Comparison of ENCODE assay signal across 8 mouse cellular contexts in the genomic region with DNA sequence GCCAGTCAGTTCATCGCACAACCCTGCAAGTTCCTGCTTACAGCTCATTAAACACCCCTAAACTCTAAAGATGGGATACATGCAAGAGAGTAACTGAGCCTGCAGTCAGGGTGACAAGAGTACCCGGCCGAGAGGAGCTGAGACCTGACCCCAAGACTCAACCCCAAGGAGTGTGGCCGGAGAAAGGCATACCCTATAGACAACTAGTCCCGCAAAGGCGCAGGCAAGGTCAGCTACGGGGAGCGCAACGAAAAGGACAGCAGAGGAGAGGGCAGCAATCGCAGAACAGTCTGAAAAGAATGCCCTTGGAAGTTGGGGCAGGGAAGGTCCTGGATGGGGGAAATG. TPM values are rescaled to one million over a fixed set of nuclear protein-coding genes. Genes with fewer than 3 reads are reported as not detected.
DNase-seq lines count a peak whose midpoint lies in the region; ATAC-seq lines count a peak whose summit lies in the region.

No protein-coding gene starts in this region.

- no peak for ATAC-seq in kidney, embryonic 15.5 days (replicated peaks; ENCODE audit: low FRiP score)
- no peak for ATAC-seq in embryonic facial prominence, embryonic 13.5 days (ENCODE audit: insufficient number of reproducible peaks, insufficient read depth, low FRiP score, low TSS enrichment, low read depth)
- ATAC-seq in hindbrain, embryonic 16.5 days, result no peak; the same call in 1 of the 2 replicates
- no peak; the same call in 1 of the 2 replicates for ATAC-seq in midbrain, embryonic 14.5 days (ENCODE audit: low FRiP score, low TSS enrichment)

- no peaks in the 10 kb centered on the region; the same call in 1 of the 2 replicates for H3K27me3 ChIP-seq in kidney, embryonic 15.5 days
- peaks cover 4% of the 10 kb centered on the region; the same call in 1 of the 2 replicates for H3K27me3 ChIP-seq in embryonic facial prominence, embryonic 13.5 days
- no peaks in the 10 kb centered on the region for H3K27me3 ChIP-seq in hindbrain, embryonic 16.5 days (replicated peaks; ENCODE audit: control insufficient read depth, insufficient read depth, low read length)
- no peaks in the 10 kb centered on the region; the same call in 1 of the 2 replicates for H3K27me3 ChIP-seq in midbrain, embryonic 14.5 days (ENCODE audit: control insufficient read depth, insufficient read depth, low read length)

- no peaks in the 10 kb centered on the region for H3K36me3 ChIP-seq in kidney, embryonic 15.5 days
- no peaks in the 10 kb centered on the region for H3K36me3 ChIP-seq in embryonic facial prominence, embryonic 13.5 days
- no peaks in the 10 kb centered on the region for H3K36me3 ChIP-seq in hindbrain, embryonic 16.5 days (ENCODE audit: control insufficient read depth, insufficient read depth, low read length)
- no peaks in the 10 kb centered on the region for H3K36me3 ChIP-seq in midbrain, embryonic 14.5 days (ENCODE audit: control insufficient read depth, insufficient read depth, low read length)

- H3K4me2 ChIP-seq in kidney, embryonic 15.5 days, result peak overlapping the region; percentile 81
- peak overlapping the region; percentile 70 for H3K4me2 ChIP-seq in embryonic facial prominence, embryonic 13.5 days
- peak overlapping the region; percentile 76 for H3K4me2 ChIP-seq in hindbrain, embryonic 16.5 days (ENCODE audit: low read length)
- H3K4me2 ChIP-seq in midbrain, embryonic 14.5 days (ENCODE audit: low read length), result peak overlapping the region; percentile 97

- WGBS in kidney, embryonic 15.5 days, result under 1% methylated on average over 10 of the region's 10 CpGs
- 0% methylated on average over 10 of the region's 10 CpGs for WGBS in embryonic facial prominence, embryonic 13.5 days
- WGBS in hindbrain, embryonic 16.5 days, result 2% methylated on average over 10 of the region's 10 CpGs
- under 1% methylated on average over 10 of the region's 10 CpGs for WGBS in midbrain, embryonic 14.5 days

- DNase-seq in kidney, adult 11 months, result no peak
- DNase-seq in ES-CJ7 (ENCODE audit: low read depth, low spot score), result peak; percentile 13
- DNase-seq in midbrain, embryonic 14.5 days, result no peak
- no peak for DNase-seq in testis, postnatal 14 days (ENCODE audit: low spot score)
- no peak for DNase-seq in adrenal gland, adult 2 months

- no peaks in the 10 kb centered on the region for H3K9me3 ChIP-seq in kidney, embryonic 15.5 days (replicated peaks)
- no peaks in the 10 kb centered on the region for H3K9me3 ChIP-seq in embryonic facial prominence, embryonic 13.5 days
- H3K9me3 ChIP-seq in hindbrain, embryonic 16.5 days (ENCODE audit: control insufficient read depth, low read length), result no peaks in the 10 kb centered on the region
- H3K9me3 ChIP-seq in midbrain, embryonic 14.5 days (ENCODE audit: control insufficient read depth, low read length), result no peaks in the 10 kb centered on the region

- H3K4me3 ChIP-seq in kidney, embryonic 15.5 days (replicated peaks), result peak overlapping the region; percentile 73
- peak overlapping the region; percentile 97 for H3K4me3 ChIP-seq in embryonic facial prominence, embryonic 13.5 days
- H3K4me3 ChIP-seq in hindbrain, embryonic 16.5 days (ENCODE audit: low read length), result peak overlapping the region; percentile 97
- H3K4me3 ChIP-seq in midbrain, embryonic 14.5 days (replicated peaks; ENCODE audit: low read depth, low read length), result peak overlapping the region; percentile 95

- peak overlapping the region; percentile 92 for H3K9ac ChIP-seq in kidney, embryonic 15.5 days
- peak overlapping the region; percentile 97 for H3K9ac ChIP-seq in embryonic facial prominence, embryonic 13.5 days
- peak overlapping the region; percentile 92 for H3K9ac ChIP-seq in hindbrain, embryonic 16.5 days (ENCODE audit: low read depth, low read length)
- peak overlapping the region; percentile 92 for H3K9ac ChIP-seq in midbrain, embryonic 14.5 days (replicated peaks; ENCODE audit: low read length)

- H3K4me1 ChIP-seq in kidney, embryonic 15.5 days, result peaks cover 39% of the 10 kb centered on the region
- H3K4me1 ChIP-seq in embryonic facial prominence, embryonic 13.5 days, result peaks cover 47% of the 10 kb centered on the region
- peaks cover 28% of the 10 kb centered on the region for H3K4me1 ChIP-seq in hindbrain, embryonic 16.5 days (ENCODE audit: control insufficient read depth, insufficient read depth, low read depth, low read length)
- H3K4me1 ChIP-seq in midbrain, embryonic 14.5 days (ENCODE audit: control insufficient read depth, insufficient read depth, low read length), result peaks cover 32% of the 10 kb centered on the region

- peak overlapping the region; percentile 97 for H3K27ac ChIP-seq in kidney, embryonic 15.5 days
- H3K27ac ChIP-seq in embryonic facial prominence, embryonic 13.5 days, result peak overlapping the region; percentile 98
- H3K27ac ChIP-seq in hindbrain, embryonic 16.5 days (ENCODE audit: low read depth, low read length), result peak overlapping the region; percentile 95
- H3K27ac ChIP-seq in midbrain, embryonic 14.5 days (replicated peaks; ENCODE audit: low read depth, low read length), result peak overlapping the region; percentile 96; the same call in 1 of the 2 replicates

RNA-seq across cellular contexts. Expression of a gene that starts 0.3 kb away (rescaled TPM):
- 5.4 TPM in 2 replicates for polyA plus RNA-seq in kidney, embryonic 15.5 days (2015; fragmentation: Nextera tagmentation; extraction: Ambion mirVana)
- polyA plus RNA-seq in embryonic facial prominence, embryonic 13.5 days (2015; fragmentation: Nextera tagmentation; extraction: Ambion mirVana), result 8.9 and 9.2 TPM in 2 replicates
- 11.0 and 12.5 TPM in 2 replicates for polyA plus RNA-seq in hindbrain, embryonic 16.5 days (2015; fragmentation: Nextera tagmentation; extraction: Ambion mirVana)
- 14.8 and 15.2 TPM in 2 replicates for polyA plus RNA-seq in midbrain, embryonic 14.5 days (2014; fragmentation: Nextera tagmentation; extraction: Ambion mirVana)
- total RNA-seq in adrenal gland, adult 2 months (2021), result 10 to 100 TPM; 20.6 to 20.9 TPM
- 6.9 and 8.6 TPM in 2 replicates for polyA plus RNA-seq in adrenal gland, adult 2 months (2012; rRNA removed)

RNA-seq across cellular contexts. Expression of a gene that starts 50.5 kb away (rescaled TPM):
- polyA plus RNA-seq in kidney, embryonic 15.5 days (2015; fragmentation: Nextera tagmentation; extraction: Ambion mirVana), result not detected in 2 replicates
- not detected in 2 replicates for polyA plus RNA-seq in embryonic facial prominence, embryonic 13.5 days (2015; fragmentation: Nextera tagmentation; extraction: Ambion mirVana)
- not detected in 2 replicates for polyA plus RNA-seq in hindbrain, embryonic 16.5 days (2015; fragmentation: Nextera tagmentation; extraction: Ambion mirVana)
- polyA plus RNA-seq in midbrain, embryonic 14.5 days (2014; fragmentation: Nextera tagmentation; extraction: Ambion mirVana), result 0.34 TPM in 1 of 2 replicates, not detected in the other
- not detected for total RNA-seq in adrenal gland, adult 2 months (2021)
- not detected in 2 replicates for polyA plus RNA-seq in adrenal gland, adult 2 months (2012; rRNA removed)
